Mouse (Mus musculus): Measurements from ENCODE around the gene Fhl2. TPM values are rescaled to one million over a fixed set of nuclear protein-coding genes. Genes with fewer than 3 reads are reported as not detected.

Gene Fhl2
- polyA plus RNA-seq, 1 experiment from 2014 or later, result 3.5 TPM

- no peaks in the 10 kb centered on the region for H3K36me3 ChIP-seq (replicated peaks)
- no peak overlapping the region for H3K4me2 ChIP-seq
- H3K27ac ChIP-seq (replicated peaks), result no peak overlapping the region
- H3K4me1 ChIP-seq (replicated peaks), result no peaks in the 10 kb centered on the region
- H3K9ac ChIP-seq, result no peak overlapping the region
- no peak overlapping the region for H3K4me3 ChIP-seq (replicated peaks)
- H3K9me3 ChIP-seq (replicated peaks), result no peaks in the 10 kb centered on the region
- 69% methylated on average over 9 of the region's 9 CpGs for WGBS (ENCODE audit: insufficient replicate concordance)
- no peaks in the 10 kb centered on the region for H3K27me3 ChIP-seq
- no peak for ATAC-seq (ENCODE audit: insufficient read depth)
Observed at GRCm38 (mm10) chr1:43131591-43131990, 65.2 kb downstream of the Fhl2 start.

GRCm38 (mm10) chr1:43130219-43130981 lies 66.4 kb downstream of the Fhl2 start:
- Histone ChIP-seq H3K4me3 (replicated peaks) (no peak overlapping the region), H3K4me1 (replicated peaks) (no peaks in the 10 kb centered on the region), H3K4me2 (no peak overlapping the region), H3K36me3 (replicated peaks) (no peaks in the 10 kb centered on the region), H3K9ac (no peak overlapping the region), H3K9me3 (replicated peaks) (no peaks in the 10 kb centered on the region), H3K27me3 (no peaks in the 10 kb centered on the region), H3K27ac (replicated peaks) (no peak overlapping the region)
- ATAC-seq (ENCODE audit: insufficient read depth), result no peak
- WGBS (ENCODE audit: insufficient replicate concordance), result 57% methylated on average over 5 of the region's 5 CpGs

GRCm38 (mm10) chr1:43127820-43128610 lies 68.8 kb downstream of the Fhl2 start:
- Histone ChIP-seq H3K9me3 (replicated peaks) (no peaks in the 10 kb centered on the region), H3K27me3 (no peaks in the 10 kb centered on the region), H3K4me2 (no peak overlapping the region), H3K4me3 (replicated peaks) (no peak overlapping the region), H3K36me3 (replicated peaks) (no peaks in the 10 kb centered on the region), H3K27ac (replicated peaks) (no peak overlapping the region), H3K4me1 (replicated peaks) (no peaks in the 10 kb centered on the region), H3K9ac (no peak overlapping the region)
- 57% methylated on average over 8 of the region's 8 CpGs for WGBS (ENCODE audit: insufficient replicate concordance)
- no peak for ATAC-seq (ENCODE audit: insufficient read depth)

GRCm38 (mm10) chr1:43127196-43127595 lies 69.6 kb downstream of the Fhl2 start:
- H3K36me3 ChIP-seq (replicated peaks), result no peaks in the 10 kb centered on the region
- no peak for ATAC-seq (ENCODE audit: insufficient read depth)
- H3K9me3 ChIP-seq (replicated peaks), result no peaks in the 10 kb centered on the region
- no peak overlapping the region for H3K27ac ChIP-seq (replicated peaks)
- no peak overlapping the region for H3K4me3 ChIP-seq (replicated peaks)
- H3K4me1 ChIP-seq (replicated peaks), result no peaks in the 10 kb centered on the region
- no peak overlapping the region for H3K9ac ChIP-seq
- no peaks in the 10 kb centered on the region for H3K27me3 ChIP-seq
- H3K4me2 ChIP-seq, result no peak overlapping the region

GRCm38 (mm10) chr1:43124726-43125125 lies 72.1 kb downstream of the Fhl2 start:
- WGBS (ENCODE audit: insufficient replicate concordance), result 53% methylated on average over 4 of the region's 4 CpGs
- Histone ChIP-seq H3K4me1 (replicated peaks) (no peaks in the 10 kb centered on the region), H3K36me3 (replicated peaks) (no peaks in the 10 kb centered on the region; the same call in 1 of the 2 replicates), H3K9me3 (replicated peaks) (no peaks in the 10 kb centered on the region), H3K4me3 (replicated peaks) (no peak overlapping the region), H3K27me3 (no peaks in the 10 kb centered on the region), H3K4me2 (no peak overlapping the region), H3K27ac (replicated peaks) (no peak overlapping the region), H3K9ac (no peak overlapping the region)
- no peak for ATAC-seq (ENCODE audit: insufficient read depth)

- no peak for ATAC-seq (ENCODE audit: insufficient read depth)
- 62% methylated on average over 2 of the region's 2 CpGs for WGBS (ENCODE audit: insufficient replicate concordance)
- Histone ChIP-seq H3K27ac (replicated peaks) (no peak overlapping the region), H3K27me3 (no peaks in the 10 kb centered on the region), H3K9me3 (replicated peaks) (no peaks in the 10 kb centered on the region), H3K36me3 (replicated peaks) (peaks cover 11% of the 10 kb centered on the region), H3K4me2 (no peak overlapping the region), H3K9ac (no peak overlapping the region), H3K4me3 (replicated peaks) (no peak overlapping the region), H3K4me1 (replicated peaks) (no peaks in the 10 kb centered on the region)
Observed at GRCm38 (mm10) chr1:43122616-43123015, 74.2 kb downstream of the Fhl2 start.

GRCm38 (mm10) chr1:43120950-43121349 lies 75.8 kb downstream of the Fhl2 start:
- ATAC-seq (ENCODE audit: insufficient read depth), result no peak
- 51% methylated on average over 5 of the region's 5 CpGs for WGBS (ENCODE audit: insufficient replicate concordance)
- H3K4me3 ChIP-seq (replicated peaks), result no peak overlapping the region

GRCm38 (mm10) chr1:43117435-43117834 lies 79.3 kb downstream of the Fhl2 start:
- Histone ChIP-seq H3K27ac (replicated peaks) (no peak overlapping the region), H3K36me3 (replicated peaks) (peaks cover 49% of the 10 kb centered on the region), H3K4me2 (no peak overlapping the region), H3K9me3 (replicated peaks) (no peaks in the 10 kb centered on the region), H3K4me3 (replicated peaks) (no peak overlapping the region), H3K9ac (no peak overlapping the region), H3K27me3 (no peaks in the 10 kb centered on the region), H3K4me1 (replicated peaks) (no peaks in the 10 kb centered on the region; the same call in 1 of the 2 replicates)
- ATAC-seq (ENCODE audit: insufficient read depth), result no peak
- 84% methylated on average over 8 of the region's 8 CpGs for WGBS (ENCODE audit: insufficient replicate concordance)

More at GRCm38 (mm10) chr1:43120950-43121349, 75.8 kb downstream of the Fhl2 start:
- Histone ChIP-seq H3K36me3 (replicated peaks) (peaks cover 23% of the 10 kb centered on the region), H3K9me3 (replicated peaks) (no peaks in the 10 kb centered on the region), H3K27me3 (no peaks in the 10 kb centered on the region), H3K4me2 (no peak overlapping the region), H3K27ac (replicated peaks) (no peak overlapping the region), H3K9ac (no peak overlapping the region), H3K4me1 (replicated peaks) (no peaks in the 10 kb centered on the region)

GRCm38 (mm10) chr1:43112882-43113281 lies 83.9 kb downstream of the Fhl2 start:
- ATAC-seq (ENCODE audit: insufficient read depth), result no peak

GRCm38 (mm10) chr1:43110556-43110955 lies 86.2 kb downstream of the Fhl2 start:
- H3K9me3 ChIP-seq (replicated peaks), result no peaks in the 10 kb centered on the region
- ATAC-seq (ENCODE audit: insufficient read depth), result no peak
- H3K27ac ChIP-seq (replicated peaks), result no peak overlapping the region
- H3K4me2 ChIP-seq, result no peak overlapping the region
- no peaks in the 10 kb centered on the region; the same call in 1 of the 2 replicates for H3K4me1 ChIP-seq (replicated peaks)
- H3K9ac ChIP-seq, result no peak overlapping the region
- 32% methylated on average over 4 of the region's 4 CpGs for WGBS (ENCODE audit: insufficient replicate concordance)
- peaks cover 44% of the 10 kb centered on the region for H3K36me3 ChIP-seq (replicated peaks)
- no peaks in the 10 kb centered on the region for H3K27me3 ChIP-seq
- no peak overlapping the region for H3K4me3 ChIP-seq (replicated peaks)

More at GRCm38 (mm10) chr1:43112882-43113281, 83.9 kb downstream of the Fhl2 start:
- H3K4me2 ChIP-seq, result no peak overlapping the region
- H3K4me3 ChIP-seq (replicated peaks), result no peak overlapping the region
- H3K27ac ChIP-seq (replicated peaks), result no peak overlapping the region
- H3K9ac ChIP-seq, result no peak overlapping the region
- WGBS (ENCODE audit: insufficient replicate concordance), result 70% methylated on average over 2 of the region's 2 CpGs
- H3K36me3 ChIP-seq (replicated peaks), result peaks cover 52% of the 10 kb centered on the region
- no peaks in the 10 kb centered on the region for H3K9me3 ChIP-seq (replicated peaks)
- H3K27me3 ChIP-seq, result no peaks in the 10 kb centered on the region
- no peaks in the 10 kb centered on the region; the same call in 1 of the 2 replicates for H3K4me1 ChIP-seq (replicated peaks)

GRCm38 (mm10) chr1:43108729-43109128 lies 88.1 kb downstream of the Fhl2 start:
- Histone ChIP-seq H3K27ac (replicated peaks) (no peak overlapping the region), H3K4me2 (no peak overlapping the region), H3K4me3 (replicated peaks) (no peak overlapping the region), H3K4me1 (replicated peaks) (no peaks in the 10 kb centered on the region; the same call in 1 of the 2 replicates), H3K36me3 (replicated peaks) (peaks cover 27% of the 10 kb centered on the region), H3K9ac (no peak overlapping the region), H3K27me3 (no peaks in the 10 kb centered on the region), H3K9me3 (replicated peaks) (no peaks in the 10 kb centered on the region)
- ATAC-seq (ENCODE audit: insufficient read depth), result no peak
- 58% methylated on average over 2 of the region's 2 CpGs for WGBS (ENCODE audit: insufficient replicate concordance)

All from liver, embryonic 15.5 days (tissue).